8 mouse cellular contexts compared by ENCODE assay signal in the genomic region with DNA sequence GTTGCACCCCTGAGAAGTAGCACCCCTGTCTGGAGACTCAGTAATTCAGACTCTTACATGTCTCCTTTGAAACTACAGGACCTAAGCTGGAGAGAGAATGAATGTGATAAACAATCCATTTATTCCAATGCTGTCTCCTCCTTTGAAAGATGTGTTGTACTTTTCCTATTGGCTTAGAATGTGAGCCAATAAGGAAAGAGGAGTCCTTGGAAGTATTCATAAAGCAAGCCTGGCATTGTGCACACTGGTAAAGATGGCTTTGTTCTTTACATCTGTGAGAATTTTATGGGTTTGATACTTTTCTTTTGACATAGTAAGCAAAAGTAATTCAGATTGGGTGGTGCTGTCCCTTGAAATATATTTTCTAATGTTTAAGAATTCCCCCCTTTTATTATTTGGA. TPM values are rescaled to one million over a fixed set of nuclear protein-coding genes. Genes with fewer than 3 reads are reported as not detected.
DNase-seq lines count a peak whose midpoint lies in the region; ATAC-seq and TF ChIP-seq lines count a peak whose summit lies in the region.

No protein-coding gene starts in this region.

- no peak for TF ChIP-seq POLR2A in brain, embryonic 14.5 days (IDR thresholded peaks at IDR 0.05; ENCODE audit: borderline replicate concordance, extremely low read depth, insufficient read depth, insufficient read length, poor library complexity, severe bottlenecking)

- peaks cover 5% of the 10 kb centered on the region; the same call in 1 of the 2 replicates for H3K4me1 ChIP-seq in kidney, embryonic 14.5 days (ENCODE audit: control insufficient read depth, insufficient read depth, low read length)
- peaks cover 11% of the 10 kb centered on the region for H3K4me1 ChIP-seq in forebrain, embryonic 15.5 days
- H3K4me1 ChIP-seq in midbrain, embryonic 12.5 days: peaks cover 7% of the 10 kb centered on the region

- no peak for TF ChIP-seq CTCF in brain, embryonic 14.5 days (IDR thresholded peaks at IDR 0.05; ENCODE audit: borderline replicate concordance, extremely low read depth, insufficient read depth, insufficient read length)

- no peaks in the 10 kb centered on the region; the same call in 1 of the 2 replicates for H3K36me3 ChIP-seq in kidney, embryonic 14.5 days (ENCODE audit: control insufficient read depth, insufficient read depth, low read length)
- H3K36me3 ChIP-seq in forebrain, embryonic 15.5 days: no peaks in the 10 kb centered on the region
- no peaks in the 10 kb centered on the region for H3K36me3 ChIP-seq in midbrain, embryonic 12.5 days

- no peak overlapping the region for H3K27ac ChIP-seq in kidney, embryonic 14.5 days (ENCODE audit: low read depth, low read length)
- peak overlapping the region; percentile 57 for H3K27ac ChIP-seq in forebrain, embryonic 15.5 days (replicated peaks)
- 0 out of 2 replicates have a peak overlapping the region, but pooled peaks have one; percentile 49 for H3K27ac ChIP-seq in midbrain, embryonic 12.5 days (replicated peaks)

- H3K9ac ChIP-seq in kidney, embryonic 14.5 days (ENCODE audit: low read depth, low read length): no peak overlapping the region
- H3K9ac ChIP-seq in forebrain, embryonic 15.5 days (replicated peaks): no peak overlapping the region
- H3K9ac ChIP-seq in midbrain, embryonic 12.5 days (replicated peaks): no peak overlapping the region

- H3K4me2 ChIP-seq in kidney, embryonic 14.5 days (replicated peaks; ENCODE audit: low read depth, low read length): peak overlapping the region; percentile 22; the same call in 1 of the 2 replicates
- H3K4me2 ChIP-seq in forebrain, embryonic 15.5 days (replicated peaks): 0 out of 2 replicates have a peak overlapping the region, but pooled peaks have one; percentile 5
- H3K4me2 ChIP-seq in midbrain, embryonic 12.5 days (replicated peaks): peak overlapping the region; percentile 12

- DNase-seq in kidney, postnatal 4 days: no peak
- peak; percentile 90 for DNase-seq in brain, embryonic 14.5 days (ENCODE audit: low read depth)
- DNase-seq in adrenal gland, adult 8-10 months: no peak
- DNase-seq in thymus, postnatal 14 days: no peak

- no peak overlapping the region for H3K4me3 ChIP-seq in kidney, embryonic 14.5 days (ENCODE audit: low read length)
- H3K4me3 ChIP-seq in forebrain, embryonic 15.5 days: no peak overlapping the region
- H3K4me3 ChIP-seq in midbrain, embryonic 12.5 days: 0 out of 2 replicates have a peak overlapping the region, but pooled peaks have one; percentile 6

- H3K9me3 ChIP-seq in kidney, embryonic 14.5 days (ENCODE audit: control insufficient read depth, low read length): no peaks in the 10 kb centered on the region
- H3K9me3 ChIP-seq in forebrain, embryonic 15.5 days: no peaks in the 10 kb centered on the region
- no peaks in the 10 kb centered on the region for H3K9me3 ChIP-seq in midbrain, embryonic 12.5 days

- no peak for ATAC-seq in kidney, embryonic 14.5 days (ENCODE audit: low FRiP score, low TSS enrichment)
- peak; percentile 18; the same call in 1 of the 2 replicates for ATAC-seq in forebrain, embryonic 15.5 days (replicated peaks)
- ATAC-seq in midbrain, embryonic 12.5 days (ENCODE audit: low FRiP score, low read depth): 0 out of 2 replicates have a peak, but pooled peaks have one; percentile 21
- ATAC-seq in monocyte, adult 5-6 weeks (replicated peaks; ENCODE audit: insufficient number of reproducible peaks, low FRiP score, low TSS enrichment, poor library complexity, severe bottlenecking): no peak

- no peaks in the 10 kb centered on the region for H3K27me3 ChIP-seq in kidney, embryonic 14.5 days (ENCODE audit: control insufficient read depth, insufficient read depth, low read length)
- H3K27me3 ChIP-seq in forebrain, embryonic 15.5 days: no peaks in the 10 kb centered on the region
- H3K27me3 ChIP-seq in midbrain, embryonic 12.5 days: no peaks in the 10 kb centered on the region

RNA-seq across cellular contexts. Expression of a gene that starts 1.4 kb away (rescaled TPM):
- polyA plus RNA-seq in kidney, embryonic 14.5 days (2014; fragmentation: Nextera tagmentation; extraction: Ambion mirVana): 34.1 and 57.3 TPM in 2 replicates
- polyA plus RNA-seq in brain, embryonic 14.5 days (2012; rRNA removed): 30.2 and 31.4 TPM in 2 replicates
- 20.2 and 20.7 TPM in 2 replicates for polyA plus RNA-seq in forebrain, embryonic 15.5 days (2015; fragmentation: Nextera tagmentation; extraction: Ambion mirVana)
- 34.5 and 38.8 TPM in 2 replicates for polyA plus RNA-seq in midbrain, embryonic 12.5 days (2016; fragmentation: Nextera tagmentation; extraction: Ambion mirVana)
- total RNA-seq in adrenal gland, adult 8-10 months (2022): 10 to 100 TPM; 14.0 to 16.9 (median 14.9) TPM
- total RNA-seq in monocyte, adult 5-6 weeks (2017): 28.2 to 33.1 TPM (median 28.9 TPM) in 3 replicates

Comparison
In these comparisons a context has a peak if more than half of its experiments do, and no peak if none do; other contexts are left out.
1. ATAC-seq: peak in forebrain, embryonic 15.5 days (single experiment) and midbrain, embryonic 12.5 days (single experiment); none in kidney, embryonic 14.5 days (single experiment) and monocyte, adult 5-6 weeks (single experiment).
2. Peak in every context shown above with its lines, with median percentiles within 50 percentile points of each other: H3K4me2 ChIP-seq.